Mouse (Mus musculus): Measurements from ENCODE around the gene Tbcc. TPM values are rescaled to one million over a fixed set of nuclear protein-coding genes. Genes with fewer than 3 reads are reported as not detected.

Gene Tbcc
- polyA plus RNA-seq, 1 experiment from 2014 or later = 43.7 TPM

DNA sequence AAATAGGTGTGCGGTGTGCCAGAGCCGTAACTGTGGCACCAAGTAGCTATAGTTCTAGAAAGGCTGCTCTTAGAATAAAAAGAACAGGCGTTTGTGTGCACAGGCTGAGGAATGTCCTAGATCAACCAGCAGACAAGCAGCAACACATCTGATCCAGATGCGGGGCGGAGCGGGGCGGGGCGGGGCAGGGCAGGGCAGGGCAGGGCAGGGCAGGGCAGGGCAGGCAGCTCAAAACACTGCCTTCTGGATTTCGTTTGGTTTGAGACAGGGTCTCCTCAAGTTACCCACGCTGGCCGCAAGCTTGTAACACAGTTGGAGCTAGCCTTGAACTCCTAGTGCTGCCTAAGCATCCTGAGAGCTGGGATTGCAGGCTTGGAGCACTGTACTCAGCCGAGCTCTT, 38.8 kb downstream of the Tbcc start:
- Histone ChIP-seq H3K4me1 (replicated peaks; ENCODE audit: control insufficient read depth, insufficient read depth, low read length) (no peaks in the 10 kb centered on the region), H3K9ac (ENCODE audit: low read depth, low read length) (no peak overlapping the region), H3K27ac (ENCODE audit: low read depth, low read length) (no peak overlapping the region), H3K36me3 (ENCODE audit: control insufficient read depth, insufficient read depth, low read length) (peaks cover 38% of the 10 kb centered on the region), H3K27me3 (replicated peaks; ENCODE audit: control insufficient read depth, insufficient read depth, low read length) (no peaks in the 10 kb centered on the region), H3K9me3 (ENCODE audit: control insufficient read depth, low read length) (no peaks in the 10 kb centered on the region), H3K4me2 (no peak overlapping the region), H3K4me3 (ENCODE audit: low read depth, low read length) (no peak overlapping the region)
- 84% methylated on average over 12 of the region's 12 CpGs for WGBS
- ATAC-seq (replicated peaks; ENCODE audit: low FRiP score) = no peak
- DNase-seq (ENCODE audit: low spot score) = no peak

- Histone ChIP-seq H3K9me3 (ENCODE audit: control insufficient read depth, low read length) (no peaks in the 10 kb centered on the region), H3K36me3 (ENCODE audit: control insufficient read depth, insufficient read depth, low read length) (peaks cover 43% of the 10 kb centered on the region), H3K27ac (ENCODE audit: low read depth, low read length) (no peak overlapping the region), H3K4me3 (ENCODE audit: low read depth, low read length) (no peak overlapping the region), H3K4me2 (no peak overlapping the region), H3K4me1 (replicated peaks; ENCODE audit: control insufficient read depth, insufficient read depth, low read length) (no peaks in the 10 kb centered on the region), H3K9ac (ENCODE audit: low read depth, low read length) (no peak overlapping the region), H3K27me3 (replicated peaks; ENCODE audit: control insufficient read depth, insufficient read depth, low read length) (no peaks in the 10 kb centered on the region)
- no peak for ATAC-seq (replicated peaks; ENCODE audit: low FRiP score)
- 90% methylated on average over 7 of the region's 7 CpGs for WGBS
- no peak for DNase-seq (ENCODE audit: low spot score)
These were observed 39.4 kb downstream of the Tbcc start for GRCm38 (mm10) chr17:46929897-46930296.

DNA sequence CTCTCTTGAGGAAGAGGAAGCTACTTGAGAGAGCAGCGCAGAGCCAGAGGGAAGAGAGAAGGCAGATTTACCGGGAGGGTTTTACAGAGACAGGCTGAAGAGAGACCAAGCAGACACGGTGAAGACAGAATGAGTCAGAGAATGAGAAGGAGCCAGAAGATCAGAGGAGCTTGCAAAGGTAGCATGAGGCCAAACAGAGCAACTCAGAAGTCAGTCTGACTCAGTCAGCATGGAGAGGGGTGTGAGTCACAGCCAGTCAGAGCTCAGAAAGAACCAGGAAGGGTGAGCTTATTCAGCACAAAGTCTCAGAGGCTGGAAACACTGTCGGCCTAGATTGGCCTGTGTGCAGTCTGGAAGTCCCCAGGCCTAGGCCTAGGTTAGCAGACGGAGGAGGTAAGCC, 42.5 kb downstream of the Tbcc start:
- Histone ChIP-seq H3K27ac (ENCODE audit: low read depth, low read length) (no peak overlapping the region), H3K36me3 (ENCODE audit: control insufficient read depth, insufficient read depth, low read length) (peaks cover 60% of the 10 kb centered on the region), H3K4me1 (replicated peaks; ENCODE audit: control insufficient read depth, insufficient read depth, low read length) (no peaks in the 10 kb centered on the region), H3K9ac (ENCODE audit: low read depth, low read length) (no peak overlapping the region), H3K27me3 (replicated peaks; ENCODE audit: control insufficient read depth, insufficient read depth, low read length) (no peaks in the 10 kb centered on the region), H3K4me3 (ENCODE audit: low read depth, low read length) (no peak overlapping the region), H3K9me3 (ENCODE audit: control insufficient read depth, low read length) (no peaks in the 10 kb centered on the region), H3K4me2 (no peak overlapping the region)
- ATAC-seq (replicated peaks; ENCODE audit: low FRiP score) (no peak), DNase-seq (ENCODE audit: low spot score) (no peak)
- WGBS = 89% methylated on average over 5 of the region's 5 CpGs

- WGBS = 81% methylated on average over 19 of the region's 19 CpGs
- DNase-seq (ENCODE audit: low spot score) = no peak
- ATAC-seq (replicated peaks; ENCODE audit: low FRiP score) = no peak; the same call in 1 of the 2 replicates
These were observed 43.3 kb downstream of the Tbcc start for GRCm38 (mm10) chr17:46933557-46934348.

DNA sequence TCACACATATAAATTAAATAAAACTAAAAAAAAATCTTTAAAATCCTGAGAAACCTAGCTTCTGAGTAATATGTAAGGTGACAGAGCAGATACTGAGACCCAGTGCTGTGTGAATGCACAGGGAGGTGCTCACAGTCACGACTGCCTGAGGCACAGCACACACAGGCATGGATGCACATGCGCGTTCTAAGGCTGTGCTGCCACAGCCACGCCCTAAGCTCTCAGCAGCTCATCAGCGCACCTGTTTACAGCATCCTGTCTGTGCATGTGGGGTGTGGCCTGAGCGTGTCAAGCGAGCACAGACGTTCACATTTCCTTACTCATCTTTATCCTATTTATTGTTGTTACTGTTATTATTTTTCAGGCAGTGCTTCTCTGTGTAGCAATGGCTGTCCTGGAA, 50.0 kb downstream of the Tbcc start:
- 92% methylated on average over 8 of the region's 8 CpGs for WGBS
- no peaks in the 10 kb centered on the region for H3K27me3 ChIP-seq (replicated peaks; ENCODE audit: control insufficient read depth, insufficient read depth, low read length)
- H3K9me3 ChIP-seq (ENCODE audit: control insufficient read depth, low read length) = no peaks in the 10 kb centered on the region
- DNase-seq (ENCODE audit: low spot score) = no peak
- no peak for ATAC-seq (replicated peaks; ENCODE audit: low FRiP score)
- H3K9ac ChIP-seq (ENCODE audit: low read depth, low read length) = no peak overlapping the region
- no peak overlapping the region for H3K27ac ChIP-seq (ENCODE audit: low read depth, low read length)
- no peaks in the 10 kb centered on the region for H3K4me1 ChIP-seq (replicated peaks; ENCODE audit: control insufficient read depth, insufficient read depth, low read length)
- peaks cover 65% of the 10 kb centered on the region for H3K36me3 ChIP-seq (ENCODE audit: control insufficient read depth, insufficient read depth, low read length)
- H3K4me3 ChIP-seq (ENCODE audit: low read depth, low read length) = no peak overlapping the region
- no peak overlapping the region for H3K4me2 ChIP-seq

More at GRCm38 (mm10) chr17:46933557-46934348, 43.3 kb downstream of the Tbcc start:
- no peak overlapping the region for H3K9ac ChIP-seq (ENCODE audit: low read depth, low read length)
- H3K4me3 ChIP-seq (ENCODE audit: low read depth, low read length) = no peak overlapping the region
- peaks cover 62% of the 10 kb centered on the region for H3K36me3 ChIP-seq (ENCODE audit: control insufficient read depth, insufficient read depth, low read length)
- no peak overlapping the region for H3K4me2 ChIP-seq
- H3K27ac ChIP-seq (ENCODE audit: low read depth, low read length) = no peak overlapping the region; the same call in 1 of the 2 replicates
- no peaks in the 10 kb centered on the region for H3K27me3 ChIP-seq (replicated peaks; ENCODE audit: control insufficient read depth, insufficient read depth, low read length)
- H3K9me3 ChIP-seq (ENCODE audit: control insufficient read depth, low read length) = no peaks in the 10 kb centered on the region
- H3K4me1 ChIP-seq (replicated peaks; ENCODE audit: control insufficient read depth, insufficient read depth, low read length) = no peaks in the 10 kb centered on the region

Other genes with a start within 250 kb of the Tbcc start
- 10.8 and 12.3 TPM in 2 replicates for gene Klc4, start 244.7 kb upstream of the Tbcc start, polyA plus RNA-seq (2014; fragmentation: Nextera tagmentation; extraction: Ambion mirVana)
- 151 and 165 TPM in 2 replicates for gene Mrpl2, start 244.5 kb upstream of the Tbcc start, polyA plus RNA-seq (2014; fragmentation: Nextera tagmentation; extraction: Ambion mirVana)
- gene Cul7, start 240.3 kb upstream of the Tbcc start, polyA plus RNA-seq (2014; fragmentation: Nextera tagmentation; extraction: Ambion mirVana) = 24.1 and 28.2 TPM in 2 replicates
- gene Rrp36, start 216.3 kb upstream of the Tbcc start, polyA plus RNA-seq (2014; fragmentation: Nextera tagmentation; extraction: Ambion mirVana) = 52.0 and 56.5 TPM in 2 replicates
- gene Mea1, start 211.9 kb upstream of the Tbcc start, polyA plus RNA-seq (2014; fragmentation: Nextera tagmentation; extraction: Ambion mirVana) = 119 and 121 TPM in 2 replicates
- gene Klhdc3, start 209.8 kb upstream of the Tbcc start, polyA plus RNA-seq (2014; fragmentation: Nextera tagmentation; extraction: Ambion mirVana) = 121 and 128 TPM in 2 replicates
- gene Ppp2r5d, start 185.6 kb upstream of the Tbcc start, polyA plus RNA-seq (2014; fragmentation: Nextera tagmentation; extraction: Ambion mirVana) = 73.9 and 80.4 TPM in 2 replicates
- gene Pex6, start 179.2 kb upstream of the Tbcc start, polyA plus RNA-seq (2014; fragmentation: Nextera tagmentation; extraction: Ambion mirVana) = 19.9 and 20.5 TPM in 2 replicates
- gene Gnmt, start 161.5 kb upstream of the Tbcc start, polyA plus RNA-seq (2014; fragmentation: Nextera tagmentation; extraction: Ambion mirVana) = 6.2 and 6.7 TPM in 2 replicates
- gene Cnpy3, start 138.5 kb upstream of the Tbcc start, polyA plus RNA-seq (2014; fragmentation: Nextera tagmentation; extraction: Ambion mirVana) = 55.8 and 60.8 TPM in 2 replicates
- 0.94 and 1.0 TPM in 2 replicates for gene Ptcra, start 127.0 kb upstream of the Tbcc start, polyA plus RNA-seq (2014; fragmentation: Nextera tagmentation; extraction: Ambion mirVana)
- 76.6 and 82.5 TPM in 2 replicates for gene 2310039H08Rik, start 118.0 kb upstream of the Tbcc start, polyA plus RNA-seq (2014; fragmentation: Nextera tagmentation; extraction: Ambion mirVana)
- 195 and 201 TPM in 2 replicates for gene Rpl7l1, start 108.0 kb upstream of the Tbcc start, polyA plus RNA-seq (2014; fragmentation: Nextera tagmentation; extraction: Ambion mirVana)
- gene Bicral, start 32.2 kb upstream of the Tbcc start, polyA plus RNA-seq (2014; fragmentation: Nextera tagmentation; extraction: Ambion mirVana) = 6.3 and 7.4 TPM in 2 replicates
- gene Prph2, start 19.8 kb downstream of the Tbcc start, polyA plus RNA-seq (2014; fragmentation: Nextera tagmentation; extraction: Ambion mirVana) = not detected in 2 replicates
- gene Ubr2, start 119.9 kb downstream of the Tbcc start, polyA plus RNA-seq (2014; fragmentation: Nextera tagmentation; extraction: Ambion mirVana) = 19.1 and 20.7 TPM in 2 replicates